Mouse (Mus musculus): ENCODE results near the gene Asf1b. TPM values are rescaled to one million over a fixed set of nuclear protein-coding genes. Genes with fewer than 3 reads are reported as not detected.

The Asf1b gene
- total RNA-seq, 2 experiments from 2014 or later, result 9.2 to 12.1 TPM

Small RNA genes within 50 kb of the gene (microRNA-seq; reads per million reads assigned to microRNA genes)
- not detected for gene Gm44330
- gene Gm44450, result not detected
- gene Mir1199, result not detected
- 2.8 reads per million for gene Mir8111

Other genes starting within 250 kb of the Asf1b start
- gene Ddx39, start 240.3 kb upstream of the Asf1b start, total RNA-seq (2021), result 10 to 100 TPM; 29.4 to 33.7 TPM
- 10 to 100 TPM; 53.8 to 63.0 TPM for gene Adgre5, start 214.2 kb upstream of the Asf1b start, total RNA-seq (2021)
- 10 to 100 TPM; 48.7 to 60.4 TPM for gene Adgrl1, start 55.4 kb upstream of the Asf1b start, total RNA-seq (2021)
- under 1 TPM; 0.51 to 0.88 TPM for gene Gm10644, start 302 bp upstream of the Asf1b start, total RNA-seq (2021)
- gene Prkaca, start 17.5 kb downstream of the Asf1b start, total RNA-seq (2021), result 100 to 1,000 TPM; 253 to 325 TPM
- gene Samd1, start 42.2 kb downstream of the Asf1b start, total RNA-seq (2021), result 10 to 100 TPM; 40.8 to 41.6 TPM
- gene 1700067K01Rik, start 46.0 kb downstream of the Asf1b start, total RNA-seq (2021), result under 1 TPM; 0.48 to 0.60 TPM
- under 1 TPM in 1 of 2 experiments, not detected in 1; 0.24 TPM for gene 2210011C24Rik, start 56.7 kb downstream of the Asf1b start, total RNA-seq (2021)
- gene Palm3, start 66.0 kb downstream of the Asf1b start, total RNA-seq (2021), result under 1 TPM; 0.57 to 0.70 TPM
- gene Il27ra, start 87.1 kb downstream of the Asf1b start, total RNA-seq (2021), result 1 to 10 TPM; 5.3 to 6.9 TPM
- under 1 TPM in 1 of 2 experiments, not detected in 1; 0.51 TPM for gene Rln3, start 89.5 kb downstream of the Asf1b start, total RNA-seq (2021)
- 1 to 10 TPM; 2.2 to 3.1 TPM for gene Gm10643, start 109.6 kb downstream of the Asf1b start, total RNA-seq (2021)
- 10 to 100 TPM; 12.4 to 14.7 TPM for gene Rfx1, start 111.3 kb downstream of the Asf1b start, total RNA-seq (2021)
- 10 to 100 TPM; 17.7 to 20.6 TPM for gene Dcaf15, start 149.3 kb downstream of the Asf1b start, total RNA-seq (2021)
- gene Podnl1, start 170.5 kb downstream of the Asf1b start, total RNA-seq (2021), result 1 to 10 TPM in 1 of 2 experiments, under 1 TPM in 1; 1.00 to 1.8 TPM
- gene Cc2d1a, start 192.4 kb downstream of the Asf1b start, total RNA-seq (2021), result 10 to 100 TPM; 18.6 to 27.0 TPM
- gene 4930432K21Rik, start 192.5 kb downstream of the Asf1b start, total RNA-seq (2021), result under 1 TPM; 0.36 to 0.79 TPM
- gene Nanos3, start 229.7 kb downstream of the Asf1b start, total RNA-seq (2021), result 1 to 10 TPM in 1 of 2 experiments, under 1 TPM in 1; 0.96 to 2.3 TPM